Mouse (Mus musculus) heart, adult 11 months (tissue): Measurements from ENCODE around the gene Rtn1.
A peak's percentile ranks its signal among the peaks of the same experiment; 100 is the strongest.

Source experiments
- DNase-seq: peaks from one replicate; pipeline ENCODE4 v3.0.0; 2022

Gene Rtn1

GRCm38 (mm10) chr12:72323778-72324177 lies 85.1 kb downstream of the Rtn1 start:
- DNase-seq: no peak

- DNase-seq: peak; percentile 52
Measured at GRCm38 (mm10) chr12:72315732-72316465, 93.0 kb downstream of the Rtn1 start.

DNA sequence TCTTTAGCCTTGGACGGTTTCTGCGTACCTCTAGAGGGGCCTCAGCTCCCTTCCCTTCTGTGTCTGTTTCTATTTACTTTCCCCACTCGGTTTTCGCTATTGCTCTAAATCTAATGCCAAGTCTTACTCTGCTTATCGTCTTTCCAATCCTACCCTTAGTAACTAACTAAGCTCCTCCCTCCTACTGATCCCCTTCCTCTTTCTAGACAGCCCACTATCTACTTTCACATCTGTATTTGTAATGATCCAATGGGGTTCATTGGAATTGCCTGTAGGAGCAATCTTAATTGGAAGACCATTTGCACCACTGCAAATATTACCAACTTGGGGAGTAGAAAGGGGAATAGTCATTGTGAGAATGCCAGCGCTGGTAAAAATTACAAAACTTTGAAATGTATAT lies 98.0 kb downstream of the Rtn1 start:
- peak; percentile 4 for DNase-seq

DNA sequence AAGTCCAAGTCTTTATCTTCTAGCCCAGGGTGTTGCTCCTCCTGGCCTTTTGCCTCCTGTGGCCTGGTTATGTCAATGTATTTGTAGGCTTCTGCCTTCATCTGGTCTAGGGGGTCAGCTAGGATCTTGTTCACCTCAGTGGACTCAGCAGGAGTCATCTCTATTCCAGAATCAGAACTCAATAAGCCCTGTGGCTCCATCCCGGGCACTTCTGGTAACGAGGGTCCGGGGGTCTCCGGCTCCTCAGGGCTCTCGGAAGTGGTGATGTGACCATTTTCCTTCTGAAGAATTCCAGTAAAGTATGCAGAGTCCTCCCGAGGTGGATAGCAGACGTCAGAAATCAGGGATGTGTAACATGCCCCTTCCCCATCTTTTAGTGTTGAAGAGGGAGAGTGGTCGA lies 100.3 kb downstream of the Rtn1 start:
- peak; percentile 61 for DNase-seq

- peak; percentile 70 for DNase-seq
Measured at GRCm38 (mm10) chr12:72306281-72306680, 102.6 kb downstream of the Rtn1 start.

- DNase-seq: peak; percentile 50
Measured at GRCm38 (mm10) chr12:72305421-72305820, 103.4 kb downstream of the Rtn1 start.

DNA sequence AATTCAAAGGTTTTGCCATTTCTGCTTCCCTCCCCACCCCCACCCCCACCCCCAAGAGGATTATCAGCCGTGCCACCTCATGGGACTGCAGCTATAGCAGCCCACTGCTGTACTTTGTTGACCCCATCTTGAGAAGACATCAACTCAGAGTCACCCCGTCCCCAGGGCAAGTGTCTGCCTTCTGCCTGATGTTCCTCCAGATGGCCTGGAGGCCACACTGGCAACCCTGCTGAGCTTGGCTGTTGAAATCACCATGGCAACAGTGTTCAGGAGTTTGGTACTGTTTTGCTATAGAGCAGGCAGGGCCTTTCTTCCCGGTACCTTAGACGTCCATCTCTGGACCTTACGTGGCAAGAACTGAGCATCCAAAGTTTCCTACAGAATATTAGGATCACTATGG lies 103.9 kb downstream of the Rtn1 start:
- DNase-seq: peak; percentile 36

GRCm38 (mm10) chr12:72304347-72304688 lies 104.5 kb downstream of the Rtn1 start:
- no peak for DNase-seq

- DNase-seq: peak; percentile 74
Measured at GRCm38 (mm10) chr12:72303624-72304346, 105.1 kb downstream of the Rtn1 start.

DNA sequence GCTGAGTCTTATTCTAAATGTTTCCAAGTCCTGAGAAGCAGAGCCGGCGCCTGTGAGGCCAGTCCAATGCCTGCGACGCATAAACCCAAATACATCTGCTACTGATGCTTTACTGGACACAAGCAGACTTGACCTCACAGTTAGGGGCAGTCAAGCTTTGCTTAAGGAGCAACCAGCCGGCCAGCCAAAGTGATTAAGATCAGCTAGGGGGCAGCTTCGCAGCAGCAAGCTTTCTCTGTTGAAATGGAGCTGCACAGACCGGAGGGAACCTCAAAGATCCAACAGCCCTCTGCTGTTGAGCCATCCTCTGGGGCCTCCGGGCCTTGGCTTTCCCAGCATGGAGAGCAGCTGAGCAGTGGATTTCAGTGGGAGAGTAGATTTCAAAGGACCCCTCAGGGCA lies 107.4 kb downstream of the Rtn1 start:
- DNase-seq: peak; percentile 40

GRCm38 (mm10) chr12:72300971-72301370 lies 107.9 kb downstream of the Rtn1 start:
- peak; percentile 40 for DNase-seq

DNA sequence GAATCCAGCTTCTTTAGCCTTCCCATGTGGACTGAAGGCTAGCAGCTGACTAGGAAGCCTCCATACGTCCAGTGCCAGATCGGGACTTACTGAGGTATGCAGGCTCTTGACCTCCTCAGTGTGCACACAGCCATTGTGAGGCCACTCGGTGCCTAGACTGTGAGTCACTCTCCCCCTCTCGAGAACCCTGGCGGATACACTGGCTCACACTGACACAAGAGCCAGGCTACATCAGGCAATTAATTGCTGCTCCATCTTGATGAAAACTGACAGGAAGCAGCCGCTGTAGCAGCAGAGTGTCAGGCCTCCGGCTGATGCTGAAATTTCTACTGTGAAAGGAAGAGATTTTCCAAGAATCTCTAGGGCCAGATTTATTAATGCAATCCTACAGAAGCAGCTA lies 110.6 kb downstream of the Rtn1 start:
- peak; percentile 86 for DNase-seq

DNA sequence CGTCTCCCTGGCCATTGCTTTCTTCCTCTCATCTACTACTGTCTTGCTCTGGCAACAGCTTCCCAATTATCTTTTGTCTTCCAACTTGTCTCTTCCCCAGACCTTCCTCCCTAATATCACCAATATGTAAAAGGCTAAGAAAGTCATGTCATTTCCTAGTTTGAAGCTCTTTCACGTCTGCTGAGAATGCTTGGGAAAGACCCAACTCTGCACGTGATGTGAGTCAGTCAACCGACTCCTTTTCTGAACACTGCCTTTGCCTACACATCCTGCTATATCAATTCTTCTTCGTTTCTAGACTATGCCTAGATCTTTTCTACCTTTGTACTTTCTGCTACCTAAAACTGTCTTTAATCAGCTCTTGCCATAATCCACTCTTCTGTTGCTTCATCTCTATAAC lies 112.3 kb downstream of the Rtn1 start:
- DNase-seq: no peak

DNA sequence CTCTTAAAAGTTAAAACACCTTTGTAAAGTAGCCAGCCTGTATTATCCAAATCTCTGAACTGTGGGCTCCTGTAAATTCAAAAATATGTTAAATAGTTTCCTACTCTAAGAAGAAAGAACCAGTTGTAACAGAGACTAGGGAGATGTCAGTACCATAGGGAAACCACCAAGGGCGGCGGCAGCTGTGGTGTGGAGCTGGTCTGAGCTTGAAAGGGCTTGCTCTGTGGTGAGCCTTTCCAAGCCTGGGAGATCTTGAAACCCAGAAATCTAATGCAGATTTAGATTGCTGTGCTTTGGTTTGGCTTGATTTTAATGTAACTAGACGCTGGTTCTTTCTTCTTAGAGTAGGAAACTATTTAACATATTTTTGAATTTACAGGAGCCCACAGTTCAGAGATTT lies 115.7 kb downstream of the Rtn1 start:
- DNase-seq: peak; percentile 44

GRCm38 (mm10) chr12:72292566-72292965 lies 116.3 kb downstream of the Rtn1 start:
- DNase-seq: peak; percentile 36

DNA sequence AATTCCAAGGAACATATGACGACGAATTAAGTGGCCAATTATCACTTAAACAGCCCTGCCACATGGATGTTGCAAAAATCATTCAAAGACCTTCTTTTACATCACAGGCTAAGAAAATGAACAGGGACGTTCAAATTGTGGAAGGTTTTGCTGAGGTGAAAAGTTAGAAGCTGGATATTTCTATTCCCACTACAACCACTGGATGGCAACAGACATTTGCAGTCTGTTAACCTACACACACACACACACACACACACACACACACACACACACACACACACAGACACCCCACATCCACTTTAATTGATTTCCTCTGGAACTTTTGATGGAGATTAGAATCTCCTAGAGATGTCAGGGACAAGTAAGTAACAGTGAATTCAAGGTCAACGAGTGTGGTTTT lies 117.6 kb downstream of the Rtn1 start:
- DNase-seq: no peak

GRCm38 (mm10) chr12:72288215-72288614 lies 120.6 kb downstream of the Rtn1 start:
- no peak for DNase-seq

DNA sequence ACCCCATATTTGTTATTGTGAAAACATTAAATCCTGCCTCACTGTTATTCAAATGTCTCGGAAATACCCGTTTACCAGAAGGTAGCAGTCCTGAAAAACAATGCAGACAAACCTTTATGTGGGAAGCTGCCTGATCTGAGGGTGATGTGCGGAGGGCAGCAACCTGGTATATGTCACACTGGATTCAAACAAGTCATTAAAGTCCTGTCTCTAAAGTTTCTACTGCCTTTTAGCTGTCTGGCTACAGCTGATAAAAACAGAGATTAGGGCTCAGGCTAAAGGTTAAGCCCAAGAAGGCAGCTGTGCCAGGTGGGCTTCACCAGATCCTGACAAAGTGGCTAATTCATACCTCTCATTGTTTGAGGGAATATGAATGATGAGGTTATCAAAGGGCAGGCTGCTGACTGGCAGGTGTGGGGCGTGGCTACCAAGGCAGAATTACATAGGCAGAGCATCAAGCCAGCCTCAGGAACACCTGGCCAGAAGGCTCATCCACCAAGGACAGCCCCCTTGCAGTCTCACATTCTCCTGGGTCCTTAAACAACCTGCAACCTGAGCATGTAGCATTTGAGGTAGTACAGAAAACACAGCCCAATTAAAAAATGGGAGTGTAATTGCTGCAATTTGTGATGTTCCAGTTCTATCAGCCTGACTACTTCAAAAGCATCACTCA lies 121.4 kb downstream of the Rtn1 start:
- peak; percentile 67 for DNase-seq

DNA sequence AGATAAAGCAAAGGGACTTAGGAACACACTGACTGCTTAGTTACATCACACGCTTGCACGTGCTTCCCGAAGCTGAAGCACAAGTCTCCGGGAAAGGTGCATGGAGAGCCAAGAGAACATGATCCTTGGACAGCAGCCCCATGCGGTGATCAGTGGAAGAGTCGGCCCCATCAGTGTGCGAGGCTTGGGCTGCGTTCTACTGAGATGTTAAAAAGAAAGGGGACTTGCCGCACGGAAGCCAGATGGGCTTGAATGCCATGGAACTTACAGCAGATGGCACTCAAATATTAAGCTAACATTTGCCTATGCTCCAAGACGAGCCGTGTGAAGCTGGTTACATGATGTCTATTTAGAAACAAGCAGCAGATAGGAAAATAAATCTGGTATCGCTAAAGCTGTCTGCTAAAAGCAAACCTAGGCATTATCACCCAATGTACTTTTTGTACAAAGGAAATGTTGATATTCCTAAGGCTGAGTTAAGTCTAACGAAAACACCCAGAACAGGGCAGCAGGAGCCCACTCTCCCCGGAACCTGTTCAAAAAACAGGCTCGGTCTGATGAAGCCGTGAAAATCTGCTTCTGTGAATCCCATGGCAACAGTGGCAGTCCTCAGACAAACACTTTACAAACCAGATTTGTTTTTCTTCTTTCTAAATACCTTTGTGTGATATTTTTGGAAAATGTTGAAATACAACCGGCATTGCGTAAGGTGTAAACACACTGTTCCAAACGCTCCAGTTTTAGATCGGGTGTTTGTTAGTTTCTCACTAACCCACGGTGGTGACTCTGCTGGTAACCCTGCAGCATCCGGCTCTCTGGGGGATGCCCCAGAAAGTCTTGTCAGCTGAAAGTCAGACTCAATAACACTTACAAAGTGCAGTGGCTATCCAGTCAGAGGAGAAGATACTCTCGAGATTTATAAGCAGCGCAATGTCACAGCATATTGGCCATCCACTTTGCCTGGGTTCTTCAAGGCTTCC lies 123.2 kb downstream of the Rtn1 start:
- peak; percentile 88 for DNase-seq

GRCm38 (mm10) chr12:72284576-72284975 lies 124.3 kb downstream of the Rtn1 start:
- DNase-seq: peak; percentile 72

GRCm38 (mm10) chr12:72279129-72279875 lies 129.6 kb downstream of the Rtn1 start:
- peak; percentile 43 for DNase-seq
